Mouse (Mus musculus) limb, embryonic 14.5 days (tissue): ENCODE measurements around the gene Aldh18a1. TPM values are rescaled to one million over a fixed set of nuclear protein-coding genes. Genes with fewer than 3 reads are reported as not detected.

ENCODE experiments used
- ATAC-seq: fragments of 200-750 bp; cut with Nextera tagmentation; 2 replicates; pipeline ENCODE4 v1.8.0; 2017; ENCODE audit warnings: low read depth, moderate number of reproducible peaks, moderate TSS enrichment; ENCODE audit not compliant: low FRiP score
- DNase-seq: peaks from one replicate; pipeline ENCODE4 v3.0.0-alpha.2; 2015; ENCODE audit warnings: low spot score
- H3K27ac ChIP-seq: fragments of 300-500 bp; sonication (generic); replicated peaks from 2 replicates; pipeline ENCODE4 v1.5.1; 2014; ENCODE audit warnings: low read depth, mild to moderate bottlenecking, low read length, moderate library complexity, mixed read lengths
- H3K27me3 ChIP-seq: fragments of 300-500 bp; sonication (generic); 2 replicates; pipeline ENCODE4 v1.6.1; 2014; ENCODE audit warnings: low read length, mixed read lengths; ENCODE audit not compliant: control insufficient read depth, insufficient read depth
- H3K36me3 ChIP-seq: fragments of 300-500 bp; sonication (generic); 2 replicates; pipeline ENCODE4 v1.6.1; 2014; ENCODE audit warnings: mild to moderate bottlenecking, low read length, moderate library complexity, mixed read lengths; ENCODE audit not compliant: control insufficient read depth, insufficient read depth
- H3K4me1 ChIP-seq: fragments of 300-500 bp; sonication (generic); 2 replicates; pipeline ENCODE4 v1.6.1; 2014; ENCODE audit warnings: antibody characterized with exemption, low read length, mixed read lengths; ENCODE audit not compliant: control insufficient read depth, insufficient read depth
- H3K4me2 ChIP-seq: fragments of 300-500 bp; sonication (generic); replicated peaks from 2 replicates; pipeline ENCODE4 v1.6.1; 2014; ENCODE audit warnings: low read depth, mild to moderate bottlenecking, low read length, moderate library complexity; ENCODE audit not compliant: severe bottlenecking
- H3K4me3 ChIP-seq: fragments of 300-500 bp; sonication (generic); replicated peaks from 2 replicates; pipeline ENCODE4 v1.5.1; 2014; ENCODE audit warnings: low read length
- H3K9ac ChIP-seq: fragments of 300-500 bp; sonication (generic); 2 replicates; pipeline ENCODE4 v1.6.1; 2014; ENCODE audit warnings: mild to moderate bottlenecking, low read depth, low read length, moderate library complexity; ENCODE audit not compliant: severe bottlenecking
- H3K9me3 ChIP-seq: fragments of 300-500 bp; sonication (generic); 2 replicates; pipeline ENCODE4 v1.6.1; 2016; ENCODE audit warnings: low read length; ENCODE audit not compliant: control insufficient read depth
- POLR2A ChIP-seq: fragments of 200-500 bp; IDR thresholded peaks from 2 replicates; pipeline ENCODE4 v1.8.0; 2012; ENCODE audit warnings: inconsistent platforms, mild to moderate bottlenecking, moderate library complexity, borderline replicate concordance; ENCODE audit not compliant: insufficient read depth, insufficient read length; ENCODE audit errors: extremely low read depth
- WGBS: fragments of 180-500 bp; shearing (Covaris S2); extraction: QIAGEN DNeasy Blood & Tissue Kit; methylation state at CpG from one replicate; pipeline ENCODE4 v1.1.7; 2014; 5-methylcytosine and 5-hydroxymethylcytosine counted together
- polyA plus RNA-seq, 2 experiments: library from polyadenylated mRNA; depleted of rRNA in 1 of 2; stranded (reverse) in 1 of 2; unstranded in 1 of 2; fragments of >200 nt; fragmentation: Nextera tagmentation in 1 of 2; extraction: Ambion mirVana in 1 of 2; gene quantifications; 2 replicates each; pipeline versions ENCODE4 v1.2.1 to v1.2.3; 2012 to 2014

Gene Aldh18a1
- polyA plus RNA-seq, 2 experiments: 65.3 to 79.8 TPM

- ATAC-seq (no peak), DNase-seq (no peak)
- H3K4me2 ChIP-seq: no peak overlapping the region
- no peak overlapping the region for H3K27ac ChIP-seq
- H3K4me3 ChIP-seq: no peak overlapping the region
- no peaks in the 10 kb centered on the region for H3K9me3 ChIP-seq
- H3K4me1 ChIP-seq: no peaks in the 10 kb centered on the region
- WGBS: 72% methylated on average over 8 of the region's 8 CpGs
- peaks cover 12% of the 10 kb centered on the region for H3K36me3 ChIP-seq
- H3K27me3 ChIP-seq: no peaks in the 10 kb centered on the region
- H3K9ac ChIP-seq: no peak overlapping the region
- no peak for TF ChIP-seq POLR2A
Observed at GRCm38 (mm10) chr19:40595831-40596230, 7.6 kb upstream of the Aldh18a1 start.

GRCm38 (mm10) chr19:40595231-40595630, 7.0 kb upstream of the Aldh18a1 start:
- Histone ChIP-seq H3K4me1 (no peaks in the 10 kb centered on the region), H3K27ac (no peak overlapping the region), H3K27me3 (no peaks in the 10 kb centered on the region), H3K36me3 (peaks cover 12% of the 10 kb centered on the region), H3K9ac (no peak overlapping the region), H3K9me3 (no peaks in the 10 kb centered on the region), H3K4me3 (no peak overlapping the region), H3K4me2 (no peak overlapping the region)
- DNase-seq (no peak), ATAC-seq (no peak)
- TF ChIP-seq POLR2A: no peak
- WGBS: 86% methylated on average over 3 of the region's 3 CpGs

GRCm38 (mm10) chr19:40589530-40589880, 1.2 kb upstream of the Aldh18a1 start:
- no peak for TF ChIP-seq POLR2A
- H3K9me3 ChIP-seq: no peaks in the 10 kb centered on the region
- peaks cover 7% of the 10 kb centered on the region for H3K4me1 ChIP-seq
- DNase-seq (no peak), ATAC-seq (no peak)
- H3K4me3 ChIP-seq: peak overlapping the region; percentile 76
- H3K36me3 ChIP-seq: peaks cover 10% of the 10 kb centered on the region; the same call in 1 of the 2 replicates
- no peaks in the 10 kb centered on the region for H3K27me3 ChIP-seq
- peak overlapping the region; percentile 72 for H3K4me2 ChIP-seq
- peak overlapping the region; percentile 74 for H3K9ac ChIP-seq
- H3K27ac ChIP-seq: no peak overlapping the region; the same call in 1 of the 2 replicates
- under 1% methylated on average over 10 of the region's 10 CpGs for WGBS

- Histone ChIP-seq H3K4me2 (peak overlapping the region; percentile 72), H3K9ac (peak overlapping the region; percentile 74), H3K4me3 (peak overlapping the region; percentile 76), H3K36me3 (peaks cover 10% of the 10 kb centered on the region; the same call in 1 of the 2 replicates), H3K4me1 (peaks cover 7% of the 10 kb centered on the region), H3K9me3 (no peaks in the 10 kb centered on the region), H3K27me3 (no peaks in the 10 kb centered on the region), H3K27ac (no peak overlapping the region; the same call in 1 of the 2 replicates)
- ATAC-seq (peak; percentile 52), DNase-seq (peak; percentile 94)
- no peak for TF ChIP-seq POLR2A
- whole genome bisulfite sequencing: 1% methylated on average over 18 of the region's 18 CpGs
Observed at GRCm38 (mm10) chr19:40588847-40589529, 725 bp upstream of the Aldh18a1 start.

DNA sequence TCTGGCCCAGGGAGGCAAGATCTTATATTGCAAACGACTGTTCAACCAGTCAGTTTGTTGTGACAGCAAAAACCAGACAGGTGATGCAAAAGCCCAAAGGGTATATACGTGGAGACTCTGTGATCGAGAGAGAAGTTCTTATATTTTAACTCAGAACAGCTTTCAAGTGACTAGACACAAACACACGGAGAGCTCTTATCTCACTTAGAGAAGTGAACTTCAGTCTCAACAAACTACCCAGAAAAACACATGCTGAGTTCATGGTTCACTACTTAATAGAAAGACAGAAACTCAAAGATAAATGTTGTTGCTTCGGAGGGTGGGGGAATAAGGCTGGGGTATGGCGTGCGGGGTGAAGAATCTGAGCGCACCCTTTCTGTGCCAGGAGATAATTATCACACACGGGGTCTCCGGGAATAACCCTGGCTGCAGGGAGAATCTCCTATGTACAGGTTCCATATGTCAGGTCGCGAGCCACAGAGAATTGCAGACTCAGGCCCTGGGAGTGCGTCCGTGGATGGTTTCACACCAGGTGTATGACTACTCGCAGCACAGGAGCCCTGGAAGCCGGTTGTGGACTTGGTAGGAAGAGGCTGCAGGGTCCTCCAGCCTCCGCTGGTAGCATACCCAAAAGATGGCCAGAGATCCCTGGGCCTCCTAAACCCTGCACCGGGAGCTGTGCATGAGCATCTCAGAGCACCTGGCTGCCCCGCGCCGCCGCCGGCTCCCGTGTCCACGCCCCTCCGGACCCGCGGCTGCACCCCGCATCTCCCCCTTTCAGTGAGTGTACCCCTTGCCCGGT, 571 bp downstream of the Aldh18a1 start:
- peaks cover 7% of the 10 kb centered on the region for H3K4me1 ChIP-seq
- DNase-seq: no peak
- H3K4me3 ChIP-seq: peak overlapping the region; percentile 76
- H3K9ac ChIP-seq: peak overlapping the region; percentile 74
- WGBS: 3% methylated on average over 26 of the region's 30 CpGs
- no peaks in the 10 kb centered on the region for H3K9me3 ChIP-seq
- H3K4me2 ChIP-seq: peak overlapping the region; percentile 72
- ATAC-seq: peak; percentile 58
- no peak overlapping the region for H3K27ac ChIP-seq
- TF ChIP-seq POLR2A: no peak
- peaks cover 21% of the 10 kb centered on the region for H3K36me3 ChIP-seq
- no peaks in the 10 kb centered on the region for H3K27me3 ChIP-seq
